Mouse (Mus musculus) heart, adult 2 months (tissue): ENCODE measurements at regions not wholly inside any gene's neighbourhood (a gene's known extent, or its start where the extent isn't known, plus 50 kb on each side); places are given as distances from the start of the nearest gene placed in this dataset.

Experiments used
- DNase-seq, 2 experiments: peaks; one replicate each; pipeline ENCODE4 v3.0.0; 2021
- H3K27ac ChIP-seq: fragments of 200-600 bp; 2 replicates; pipeline ENCODE4 v1.8.1; 2022
- H3K27me3 ChIP-seq: fragments of 200-500 bp; 2 replicates; pipeline ENCODE4 v1.6.1; 2012; ENCODE audit warnings: mild to moderate bottlenecking, low read length, inconsistent platforms, mixed read lengths; ENCODE audit not compliant: control insufficient read depth, insufficient read depth
- H3K36me3 ChIP-seq: fragments of 200-500 bp; 2 replicates; pipeline ENCODE4 v1.6.1; 2012; ENCODE audit warnings: low read length, inconsistent platforms; ENCODE audit not compliant: control insufficient read depth, insufficient read depth
- H3K4me1 ChIP-seq: fragments of 200-500 bp; 2 replicates; pipeline ENCODE4 v1.6.1; 2011; ENCODE audit warnings: low read length; ENCODE audit not compliant: control insufficient read depth, insufficient read depth
- H3K4me3 ChIP-seq: fragments of 200-600 bp; 2 replicates; pipeline ENCODE4 v1.8.1; 2022
- H3K79me2 ChIP-seq: fragments of 200-500 bp; replicated peaks from 2 replicates; pipeline ENCODE4 v1.6.1; 2012; ENCODE audit warnings: mild to moderate bottlenecking, inconsistent platforms, low read length, moderate library complexity, mixed read lengths; ENCODE audit not compliant: control insufficient read depth, insufficient read depth
- H3K9ac ChIP-seq: fragments of 200-500 bp; 2 replicates; pipeline ENCODE4 v1.6.1; 2012; ENCODE audit warnings: low read depth, mild to moderate bottlenecking, control low read depth, inconsistent platforms, low read length, mixed read lengths
- CTCF ChIP-seq: fragments of 200-600 bp; IDR thresholded peaks from 2 replicates; pipeline ENCODE4 v1.8.1; 2022; ENCODE audit warnings: antibody characterized with exemption, mild to moderate bottlenecking, moderate library complexity
- EP300 ChIP-seq: fragments of 200-500 bp; IDR thresholded peaks from 2 replicates; pipeline ENCODE4 v1.6.1; 2011; ENCODE audit warnings: low read depth, low read length, control low read depth; ENCODE audit not compliant: insufficient read depth
- POLR2A ChIP-seq: fragments of 200-500 bp; IDR thresholded peaks from 2 replicates; pipeline ENCODE4 v1.6.1; 2011; ENCODE audit warnings: mild to moderate bottlenecking, low read depth, low read length, control low read depth; ENCODE audit not compliant: insufficient read depth
- WGBS: fragments of 180-500 bp; shearing (Covaris S2); methylation state at CpG from one replicate; pipeline ENCODE4 v1.1.7; 2018; 5-methylcytosine and 5-hydroxymethylcytosine counted together
- intact Hi-C: fragments of 180-260 bp; cut with DNase I; formaldehyde crosslinking; loops from one replicate; pipeline ENCODE4 v1.15.1; 2025

GRCm38 (mm10) chr1:121049684-121050083, 282.7 kb downstream of the Insig2 start:
- no peak for DNase-seq
- 78% methylated on average over 4 of the region's 4 CpGs for WGBS
- Histone ChIP-seq H3K27me3 (no peaks in the 10 kb centered on the region), H3K79me2 (no peaks in the 10 kb centered on the region), H3K36me3 (no peaks in the 10 kb centered on the region), H3K4me3 (no peak overlapping the region), H3K9ac (no peak overlapping the region), H3K4me1 (no peaks in the 10 kb centered on the region), H3K27ac (no peak overlapping the region)
- intact Hi-C loops, result loop anchor here (5.0 to 10.0 kb wide), 4 partner anchors 135 to 452 kb away; no protein-coding TSS in a partner anchor
- TF ChIP-seq CTCF (no peak), EP300 (no peak), POLR2A (no peak)

GRCm38 (mm10) chr1:121050695-121051495, 281.5 kb downstream of the Insig2 start:
- Histone ChIP-seq H3K4me1 (no peaks in the 10 kb centered on the region), H3K27me3 (no peaks in the 10 kb centered on the region), H3K79me2 (no peaks in the 10 kb centered on the region), H3K4me3 (no peak overlapping the region), H3K9ac (no peak overlapping the region), H3K36me3 (no peaks in the 10 kb centered on the region), H3K27ac (no peak overlapping the region)
- no peak for TF ChIP-seq EP300
- no peak for TF ChIP-seq CTCF
- no peak for TF ChIP-seq POLR2A
- DNase-seq, result no peak
- intact Hi-C loops, result loop anchor here (5.0 to 10.0 kb wide), 4 partner anchors 134 to 454 kb away; no protein-coding TSS in a partner anchor
- WGBS, result 47% methylated on average over 11 of the region's 12 CpGs

- no peaks in the 10 kb centered on the region for H3K79me2 ChIP-seq
- no peaks in the 10 kb centered on the region for H3K27me3 ChIP-seq
- no peak overlapping the region for H3K9ac ChIP-seq
- 63% methylated on average over 6 of the region's 6 CpGs for WGBS
- no peaks in the 10 kb centered on the region for H3K4me1 ChIP-seq
- intact Hi-C loops, result loop anchor here (5.0 to 10.0 kb wide), 4 partner anchors 133 to 454 kb away; no protein-coding TSS in a partner anchor
- no peaks in the 10 kb centered on the region for H3K36me3 ChIP-seq
- TF ChIP-seq EP300 (no peak), CTCF (no peak), POLR2A (no peak)
- H3K4me3 ChIP-seq, result no peak overlapping the region
- H3K27ac ChIP-seq, result no peak overlapping the region
- no peak for DNase-seq
Observed at GRCm38 (mm10) chr1:121051496-121052119, 280.8 kb downstream of the Insig2 start.

GRCm38 (mm10) chr1:121052120-121052501, 280.3 kb downstream of the Insig2 start:
- Histone ChIP-seq H3K4me1 (no peaks in the 10 kb centered on the region), H3K4me3 (no peak overlapping the region), H3K79me2 (no peaks in the 10 kb centered on the region), H3K36me3 (no peaks in the 10 kb centered on the region), H3K27me3 (no peaks in the 10 kb centered on the region), H3K9ac (no peak overlapping the region), H3K27ac (no peak overlapping the region)
- DNase-seq, result no peak
- TF ChIP-seq EP300, result no peak
- no peak for TF ChIP-seq CTCF
- TF ChIP-seq POLR2A, result no peak
- intact Hi-C loops, result loop anchor here (5.0 to 10.0 kb wide), 4 partner anchors 133 to 455 kb away; no protein-coding TSS in a partner anchor
- WGBS, result 76% methylated on average over 5 of the region's 5 CpGs

GRCm38 (mm10) chr1:121053692-121054091, 278.7 kb downstream of the Insig2 start:
- 29% methylated on average over 11 of the region's 11 CpGs for WGBS
- Histone ChIP-seq H3K27ac (no peak overlapping the region), H3K79me2 (no peaks in the 10 kb centered on the region), H3K9ac (no peak overlapping the region), H3K36me3 (no peaks in the 10 kb centered on the region), H3K4me1 (no peaks in the 10 kb centered on the region), H3K27me3 (no peaks in the 10 kb centered on the region), H3K4me3 (no peak overlapping the region)
- intact Hi-C loops, result loop anchor here (5.0 to 10.0 kb wide), 4 partner anchors 131 to 456 kb away; no protein-coding TSS in a partner anchor
- TF ChIP-seq EP300 (no peak), CTCF (peak; percentile 72)
- peak; percentile 8 to 20 for DNase-seq

- H3K9ac ChIP-seq, result no peak overlapping the region
- 55% methylated on average over 1 of the region's 1 CpGs for WGBS
Observed at GRCm38 (mm10) chr1:121074569-121074968, 257.8 kb downstream of the Insig2 start.

More at GRCm38 (mm10) chr1:121074569-121074968, 257.8 kb downstream of the Insig2 start:
- Histone ChIP-seq H3K4me1 (no peaks in the 10 kb centered on the region), H3K36me3 (no peaks in the 10 kb centered on the region), H3K79me2 (no peaks in the 10 kb centered on the region), H3K27me3 (no peaks in the 10 kb centered on the region), H3K4me3 (no peak overlapping the region), H3K27ac (no peak overlapping the region)
- TF ChIP-seq CTCF (no peak), POLR2A (no peak), EP300 (no peak)
- DNase-seq, result no peak
- intact Hi-C loops, result no loop called here
